Mouse (Mus musculus) E14TG2a.4 (cell line): ENCODE measurements at regions not wholly inside any gene's neighbourhood (a gene's known extent, or its start where the extent isn't known, plus 50 kb on each side); places are given as distances from the start of the nearest gene placed in this dataset.

ENCODE experiments used
- CTCF ChIP-seq: conservative IDR thresholded peaks from 2 replicates; pipeline ENCODE4 v1.5.1; 2014; ENCODE audit warnings: low read length
- NANOG ChIP-seq: IDR thresholded peaks from 2 replicates; pipeline ENCODE4 v1.6.1; 2014; ENCODE audit warnings: borderline replicate concordance, low read length, mixed read lengths

DNA sequence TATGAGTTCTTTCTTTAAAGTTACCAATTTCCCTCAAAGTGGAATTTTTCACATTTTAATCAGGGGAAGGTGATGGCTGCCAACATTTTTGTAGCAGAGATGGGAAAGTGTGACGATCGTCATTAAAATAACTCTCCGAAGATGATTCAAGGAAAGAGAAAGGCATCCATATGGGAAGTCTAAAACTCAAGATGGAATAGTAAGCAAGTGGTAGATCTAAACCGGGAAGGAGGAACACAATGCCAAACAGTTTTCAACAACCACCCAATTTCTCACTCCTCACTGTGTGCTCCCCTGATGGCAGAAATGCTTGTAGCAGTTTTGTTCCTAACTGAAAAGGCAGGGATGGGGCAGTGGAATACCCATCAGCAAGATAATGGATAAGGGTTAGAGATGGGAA, 305.9 kb downstream of the Qdpr start:
- TF ChIP-seq CTCF (no peak), NANOG (no peak)
